Mouse (Mus musculus): ENCODE measurements around the gene Jade2. TPM values are rescaled to one million over a fixed set of nuclear protein-coding genes. Genes with fewer than 3 reads are reported as not detected.

Jade2 gene
- polyA plus RNA-seq, 1 experiment from 2014 or later, result 0.21 TPM

DNA sequence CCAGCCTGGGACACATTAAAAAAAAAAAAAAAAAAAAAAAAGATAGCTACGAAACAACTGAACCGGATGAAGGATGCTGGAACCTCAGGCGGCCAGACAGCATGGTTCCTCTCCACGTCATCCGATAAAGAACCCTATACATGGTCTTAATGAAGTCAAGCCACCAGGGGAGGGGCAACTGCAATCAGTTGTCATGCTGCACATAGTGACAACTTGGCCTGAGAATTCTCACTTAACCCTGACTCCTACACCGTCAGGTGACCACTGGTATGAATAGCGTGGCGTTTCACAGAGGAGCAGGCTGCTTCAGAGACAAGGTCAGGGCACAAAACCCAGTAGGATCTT is 23.4 kb downstream of the Jade2 start:
- WGBS (ENCODE audit: insufficient replicate concordance), result 90% methylated on average over 8 of the region's 8 CpGs
- Histone ChIP-seq H3K4me1 (ENCODE audit: control insufficient read depth, insufficient read depth, low read length) (no peaks in the 10 kb centered on the region), H3K4me3 (ENCODE audit: low read depth, low read length) (no peak overlapping the region), H3K4me2 (no peak overlapping the region), H3K27me3 (ENCODE audit: control insufficient read depth, insufficient read depth, low read length) (no peaks in the 10 kb centered on the region), H3K9me3 (replicated peaks; ENCODE audit: control insufficient read depth, low read length) (no peaks in the 10 kb centered on the region), H3K27ac (ENCODE audit: low read depth, low read length) (no peak overlapping the region), H3K36me3 (ENCODE audit: control insufficient read depth, insufficient read depth, low read length) (no peaks in the 10 kb centered on the region), H3K9ac (ENCODE audit: low read depth, low read length) (no peak overlapping the region)
- ATAC-seq (replicated peaks; ENCODE audit: insufficient number of reproducible peaks, low FRiP score, low TSS enrichment), result no peak

DNA sequence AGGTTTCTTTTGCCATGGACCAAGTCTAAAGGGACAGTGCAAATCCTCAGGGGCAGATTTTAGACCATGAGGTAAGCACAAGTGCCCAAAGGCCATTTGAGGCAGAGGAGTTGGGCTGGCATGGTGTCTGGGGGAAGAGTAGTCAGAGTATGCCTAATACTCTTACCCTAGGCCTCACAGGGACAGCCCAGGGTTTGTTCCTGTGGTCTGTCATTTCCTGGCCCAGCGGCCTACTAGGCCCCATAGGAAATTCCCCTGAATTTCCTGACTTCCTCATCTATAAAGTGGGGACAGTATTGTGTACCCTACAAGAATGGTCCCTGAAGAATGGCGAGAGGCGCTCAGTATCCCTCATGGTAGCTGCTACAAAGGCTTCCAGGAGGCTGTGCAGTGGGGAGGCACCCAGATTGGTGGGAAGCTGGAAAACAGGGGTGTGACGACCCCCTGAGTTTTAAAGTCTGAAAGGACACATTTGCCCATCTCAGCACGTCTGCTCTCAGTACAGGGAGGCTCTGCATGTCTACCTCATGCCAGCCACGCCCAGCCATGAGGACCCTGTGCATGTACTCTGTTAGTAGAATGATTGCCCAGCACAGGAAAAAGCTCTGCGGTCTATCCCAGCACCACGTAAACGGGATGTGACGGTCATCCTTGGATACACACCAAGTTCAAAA is 23.9 kb downstream of the Jade2 start:
- no peaks in the 10 kb centered on the region for H3K4me1 ChIP-seq (ENCODE audit: control insufficient read depth, insufficient read depth, low read length)
- no peak overlapping the region for H3K27ac ChIP-seq (ENCODE audit: low read depth, low read length)
- no peak overlapping the region for H3K4me2 ChIP-seq
- ATAC-seq (replicated peaks; ENCODE audit: insufficient number of reproducible peaks, low FRiP score, low TSS enrichment), result no peak
- no peaks in the 10 kb centered on the region for H3K36me3 ChIP-seq (ENCODE audit: control insufficient read depth, insufficient read depth, low read length)
- no peak overlapping the region for H3K4me3 ChIP-seq (ENCODE audit: low read depth, low read length)
- 79% methylated on average over 10 of the region's 10 CpGs for WGBS (ENCODE audit: insufficient replicate concordance)
- H3K9me3 ChIP-seq (replicated peaks; ENCODE audit: control insufficient read depth, low read length), result no peaks in the 10 kb centered on the region
- no peak overlapping the region for H3K9ac ChIP-seq (ENCODE audit: low read depth, low read length)
- H3K27me3 ChIP-seq (ENCODE audit: control insufficient read depth, insufficient read depth, low read length), result no peaks in the 10 kb centered on the region

DNA sequence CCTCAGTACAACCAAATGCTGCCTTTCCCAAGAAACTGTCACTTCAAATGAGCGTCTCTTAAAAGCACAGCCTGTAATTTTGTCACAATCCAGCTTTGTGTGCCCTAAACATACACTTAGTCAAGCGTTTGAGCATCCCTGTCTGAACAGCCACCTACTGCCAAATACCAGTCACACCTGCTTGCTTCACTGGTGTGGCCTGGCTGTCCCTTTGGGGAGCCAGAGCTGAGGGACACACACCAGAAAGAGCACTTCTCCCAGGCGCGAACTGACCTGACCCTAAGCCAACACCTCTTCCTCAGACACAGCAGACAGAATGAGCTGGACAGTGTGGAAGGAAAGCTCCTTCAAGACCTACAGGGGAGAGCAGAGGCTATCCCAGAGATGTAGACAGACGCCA is 24.5 kb downstream of the Jade2 start:
- Histone ChIP-seq H3K27me3 (ENCODE audit: control insufficient read depth, insufficient read depth, low read length) (no peaks in the 10 kb centered on the region), H3K9ac (ENCODE audit: low read depth, low read length) (no peak overlapping the region), H3K4me3 (ENCODE audit: low read depth, low read length) (no peak overlapping the region), H3K4me2 (no peak overlapping the region), H3K36me3 (ENCODE audit: control insufficient read depth, insufficient read depth, low read length) (no peaks in the 10 kb centered on the region), H3K27ac (ENCODE audit: low read depth, low read length) (no peak overlapping the region), H3K4me1 (ENCODE audit: control insufficient read depth, insufficient read depth, low read length) (no peaks in the 10 kb centered on the region), H3K9me3 (replicated peaks; ENCODE audit: control insufficient read depth, low read length) (no peaks in the 10 kb centered on the region)
- WGBS (ENCODE audit: insufficient replicate concordance), result 76% methylated on average over 5 of the region's 5 CpGs
- ATAC-seq (replicated peaks; ENCODE audit: insufficient number of reproducible peaks, low FRiP score, low TSS enrichment), result no peak

DNA sequence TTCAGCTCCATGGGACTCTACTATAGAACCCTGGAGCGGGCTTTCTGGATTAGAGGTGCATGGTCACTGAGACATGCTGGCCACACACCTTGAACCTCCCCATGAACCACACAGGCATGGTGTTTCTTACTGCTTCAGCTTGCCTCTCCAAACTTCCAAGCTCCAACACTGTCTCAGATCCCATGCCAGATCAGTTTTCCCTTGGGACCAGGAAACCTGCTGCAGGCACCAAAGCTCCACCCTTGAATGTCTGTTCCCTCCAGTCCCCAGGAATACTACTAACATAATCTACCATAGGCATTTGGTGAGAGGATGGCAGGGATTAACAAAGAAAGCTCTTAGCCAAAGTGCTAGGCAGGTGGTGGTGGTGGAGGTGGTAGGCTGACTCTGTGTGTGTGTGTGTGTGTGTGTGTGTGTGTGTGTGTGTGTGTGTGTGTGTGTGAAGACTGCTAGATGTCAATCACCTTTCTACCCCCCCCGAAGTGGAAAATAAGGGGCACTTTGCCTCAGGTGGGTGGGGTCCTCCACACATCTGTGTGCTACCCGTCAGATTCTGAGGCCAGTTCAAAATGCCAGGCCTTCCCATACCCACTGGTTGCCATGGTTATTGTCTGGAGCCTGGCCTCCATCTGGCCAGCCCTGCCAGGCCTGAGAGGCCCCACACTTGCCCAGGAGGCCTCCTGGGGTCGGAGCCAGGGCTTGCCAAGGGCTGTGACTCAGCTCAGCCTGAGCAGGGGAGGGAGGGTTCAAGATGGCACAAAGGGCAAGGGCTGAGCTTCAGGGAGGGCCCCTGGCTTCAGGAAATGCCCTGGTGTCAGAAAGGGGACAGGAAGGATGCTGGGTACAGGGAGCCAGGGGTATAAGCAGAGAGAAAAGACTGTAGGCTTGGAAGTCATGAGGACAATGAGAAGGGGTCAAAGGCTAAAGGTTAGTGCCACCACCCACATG is 25.2 kb downstream of the Jade2 start:
- Histone ChIP-seq H3K4me1 (ENCODE audit: control insufficient read depth, insufficient read depth, low read length) (no peaks in the 10 kb centered on the region), H3K9me3 (replicated peaks; ENCODE audit: control insufficient read depth, low read length) (no peaks in the 10 kb centered on the region), H3K9ac (ENCODE audit: low read depth, low read length) (no peak overlapping the region), H3K27ac (ENCODE audit: low read depth, low read length) (no peak overlapping the region), H3K36me3 (ENCODE audit: control insufficient read depth, insufficient read depth, low read length) (no peaks in the 10 kb centered on the region), H3K27me3 (ENCODE audit: control insufficient read depth, insufficient read depth, low read length) (no peaks in the 10 kb centered on the region), H3K4me2 (no peak overlapping the region), H3K4me3 (ENCODE audit: low read depth, low read length) (no peak overlapping the region)
- WGBS (ENCODE audit: insufficient replicate concordance), result 71% methylated on average over 4 of the region's 4 CpGs
- no peak for ATAC-seq (replicated peaks; ENCODE audit: insufficient number of reproducible peaks, low FRiP score, low TSS enrichment)

DNA sequence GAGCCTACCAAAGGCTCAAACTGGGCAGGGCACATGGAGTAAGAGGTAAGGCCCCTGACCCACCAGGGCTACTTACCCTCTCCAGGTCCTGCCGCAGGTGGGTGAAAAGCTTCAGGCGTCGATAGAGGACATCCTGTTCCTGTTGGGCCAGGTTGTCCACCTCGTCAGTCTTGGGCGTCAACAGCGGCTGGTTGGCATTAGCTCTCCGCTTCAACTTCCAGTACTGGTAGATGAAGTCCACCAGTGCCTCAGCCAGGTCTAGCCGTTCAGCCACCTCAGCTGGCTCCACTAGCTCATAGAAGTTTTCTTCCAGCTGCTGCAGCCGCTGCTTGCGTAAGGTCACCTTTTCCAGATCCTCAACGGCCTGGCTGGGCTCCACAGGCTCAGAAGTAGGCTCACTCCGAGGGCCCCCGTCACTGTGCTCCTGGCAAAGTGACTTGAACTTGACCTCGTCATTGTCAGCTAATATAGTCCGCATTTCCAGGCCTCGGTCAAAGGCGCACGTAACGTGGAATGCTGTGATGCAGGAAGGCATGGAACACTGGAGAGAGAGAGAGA is 32.5 kb downstream of the Jade2 start:
- no peak overlapping the region for H3K27ac ChIP-seq (ENCODE audit: low read depth, low read length)
- no peaks in the 10 kb centered on the region for H3K27me3 ChIP-seq (ENCODE audit: control insufficient read depth, insufficient read depth, low read length)
- no peak overlapping the region for H3K4me2 ChIP-seq
- H3K36me3 ChIP-seq (ENCODE audit: control insufficient read depth, insufficient read depth, low read length), result no peaks in the 10 kb centered on the region
- 83% methylated on average over 19 of the region's 19 CpGs for WGBS (ENCODE audit: insufficient replicate concordance)
- H3K4me1 ChIP-seq (ENCODE audit: control insufficient read depth, insufficient read depth, low read length), result no peaks in the 10 kb centered on the region
- H3K9ac ChIP-seq (ENCODE audit: low read depth, low read length), result no peak overlapping the region
- ATAC-seq (replicated peaks; ENCODE audit: insufficient number of reproducible peaks, low FRiP score, low TSS enrichment), result no peak
- no peaks in the 10 kb centered on the region for H3K9me3 ChIP-seq (replicated peaks; ENCODE audit: control insufficient read depth, low read length)
- H3K4me3 ChIP-seq (ENCODE audit: low read depth, low read length), result no peak overlapping the region

DNA sequence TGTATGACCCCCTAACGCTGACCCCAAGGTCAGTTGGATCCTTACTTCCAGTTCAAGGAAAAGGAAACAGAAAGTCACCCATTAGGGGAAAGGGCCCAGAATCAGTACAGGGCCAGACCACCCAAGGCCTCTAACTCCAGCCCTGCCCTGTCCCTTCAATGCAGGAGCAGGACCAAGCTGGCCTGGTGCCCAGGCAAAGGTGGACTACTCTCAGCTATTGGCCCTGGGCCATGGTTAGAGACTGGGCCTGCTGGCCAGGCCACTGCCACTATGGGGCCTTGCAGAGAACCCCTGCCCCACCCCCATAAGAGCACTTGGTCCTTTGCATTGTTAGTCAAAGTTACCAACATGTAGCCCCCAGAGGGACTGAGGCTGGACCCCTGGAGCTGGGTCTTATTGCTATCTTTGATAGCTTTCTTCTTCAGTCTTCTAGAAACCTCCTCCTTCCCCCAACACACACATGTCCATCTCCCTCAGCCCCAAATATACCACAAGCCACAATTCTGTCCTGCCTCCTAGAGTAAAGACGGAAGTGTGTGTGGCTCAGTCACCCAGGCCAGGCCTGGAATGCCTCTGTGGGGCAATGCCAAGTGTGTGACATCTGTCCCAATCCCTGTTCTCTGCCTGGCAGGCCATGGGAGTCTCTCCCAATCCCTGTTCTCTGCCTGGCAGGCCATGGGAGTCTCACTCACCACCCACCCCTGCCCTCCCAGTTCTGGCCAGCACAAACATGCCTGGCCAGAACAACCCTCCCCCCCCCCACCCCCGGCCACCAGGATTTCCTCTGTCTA is 33.3 kb downstream of the Jade2 start:
- H3K9ac ChIP-seq (ENCODE audit: low read depth, low read length), result no peak overlapping the region
- no peaks in the 10 kb centered on the region for H3K36me3 ChIP-seq (ENCODE audit: control insufficient read depth, insufficient read depth, low read length)
- H3K4me2 ChIP-seq, result no peak overlapping the region
- no peak for ATAC-seq (replicated peaks; ENCODE audit: insufficient number of reproducible peaks, low FRiP score, low TSS enrichment)
- H3K4me1 ChIP-seq (ENCODE audit: control insufficient read depth, insufficient read depth, low read length), result no peaks in the 10 kb centered on the region
- H3K9me3 ChIP-seq (replicated peaks; ENCODE audit: control insufficient read depth, low read length), result no peaks in the 10 kb centered on the region
- H3K27me3 ChIP-seq (ENCODE audit: control insufficient read depth, insufficient read depth, low read length), result no peaks in the 10 kb centered on the region
- H3K4me3 ChIP-seq (ENCODE audit: low read depth, low read length), result no peak overlapping the region
- H3K27ac ChIP-seq (ENCODE audit: low read depth, low read length), result no peak overlapping the region
- 90% methylated on average over 3 of the region's 3 CpGs for WGBS (ENCODE audit: insufficient replicate concordance)

DNA sequence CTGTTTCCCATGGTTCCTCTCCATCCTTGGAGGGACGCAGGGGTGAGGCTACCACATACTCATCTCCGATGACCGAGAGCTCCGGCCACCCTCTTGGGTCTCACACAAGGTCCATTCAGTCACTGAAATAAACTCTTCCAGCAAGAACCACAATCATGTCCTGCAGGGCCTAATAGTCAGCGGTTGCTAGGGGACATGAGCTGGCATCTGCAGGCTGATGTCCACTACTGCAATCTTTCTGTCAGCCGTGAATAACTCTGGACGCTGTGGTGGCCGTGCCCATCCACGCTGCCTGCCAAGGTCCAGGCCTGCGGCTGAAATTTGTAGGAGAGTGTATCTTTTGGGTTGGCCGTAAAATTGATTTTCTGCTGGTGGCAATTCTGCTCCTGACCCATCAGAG is 34.2 kb downstream of the Jade2 start:
- Histone ChIP-seq H3K27ac (ENCODE audit: low read depth, low read length) (no peak overlapping the region), H3K4me2 (no peak overlapping the region), H3K4me3 (ENCODE audit: low read depth, low read length) (no peak overlapping the region), H3K36me3 (ENCODE audit: control insufficient read depth, insufficient read depth, low read length) (no peaks in the 10 kb centered on the region), H3K9ac (ENCODE audit: low read depth, low read length) (no peak overlapping the region), H3K4me1 (ENCODE audit: control insufficient read depth, insufficient read depth, low read length) (no peaks in the 10 kb centered on the region), H3K9me3 (replicated peaks; ENCODE audit: control insufficient read depth, low read length) (no peaks in the 10 kb centered on the region), H3K27me3 (ENCODE audit: control insufficient read depth, insufficient read depth, low read length) (no peaks in the 10 kb centered on the region)
- ATAC-seq (replicated peaks; ENCODE audit: insufficient number of reproducible peaks, low FRiP score, low TSS enrichment), result no peak
- WGBS (ENCODE audit: insufficient replicate concordance), result 71% methylated on average over 11 of the region's 11 CpGs

DNA sequence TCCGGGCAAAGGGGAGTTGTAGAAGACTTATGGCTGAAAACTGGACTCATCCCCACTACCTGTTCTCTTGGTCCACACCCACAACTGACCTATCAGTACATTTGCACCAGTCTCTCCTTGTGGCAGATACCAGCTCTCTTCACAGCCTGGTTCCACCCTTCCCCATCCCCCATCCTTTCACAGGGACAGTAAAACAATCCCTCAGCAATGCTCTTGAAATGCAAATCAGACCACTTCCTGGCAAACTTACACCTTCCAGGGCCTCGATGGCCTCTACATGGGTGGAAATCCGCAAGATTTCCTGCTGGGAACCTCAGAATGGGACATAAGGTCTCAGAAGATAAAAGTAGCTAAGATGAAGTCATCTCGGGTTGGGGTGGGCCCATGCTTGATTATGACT is 34.7 kb downstream of the Jade2 start:
- Histone ChIP-seq H3K9ac (ENCODE audit: low read depth, low read length) (no peak overlapping the region), H3K27me3 (ENCODE audit: control insufficient read depth, insufficient read depth, low read length) (no peaks in the 10 kb centered on the region), H3K9me3 (replicated peaks; ENCODE audit: control insufficient read depth, low read length) (no peaks in the 10 kb centered on the region), H3K27ac (ENCODE audit: low read depth, low read length) (no peak overlapping the region; the same call in 1 of the 2 replicates), H3K4me1 (ENCODE audit: control insufficient read depth, insufficient read depth, low read length) (no peaks in the 10 kb centered on the region), H3K4me2 (no peak overlapping the region), H3K36me3 (ENCODE audit: control insufficient read depth, insufficient read depth, low read length) (no peaks in the 10 kb centered on the region), H3K4me3 (ENCODE audit: low read depth, low read length) (no peak overlapping the region)
- no peak for ATAC-seq (replicated peaks; ENCODE audit: insufficient number of reproducible peaks, low FRiP score, low TSS enrichment)
- WGBS (ENCODE audit: insufficient replicate concordance), result 25% methylated on average over 4 of the region's 4 CpGs

Data from heart, embryonic 11.5 days (tissue).